Mouse (Mus musculus) Muller cell, postnatal 12 days (primary cell): ENCODE measurements around the gene Kif5c.

ENCODE experiments used
- DNase-seq: peaks from one replicate; pipeline ENCODE4 v3.0.0-alpha.2; 2015; ENCODE audit errors: inconsistent ontology term

Kif5c gene

GRCm38 (mm10) chr2:49789078-49789477 is 170.0 kb downstream of the Kif5c start:
- no peak for DNase-seq

- no peak for DNase-seq
Observed at GRCm38 (mm10) chr2:49789504-49789903, 170.4 kb downstream of the Kif5c start.

GRCm38 (mm10) chr2:49797444-49798143 is 178.5 kb downstream of the Kif5c start:
- peak; percentile 67 for DNase-seq

GRCm38 (mm10) chr2:49804448-49804847 is 185.3 kb downstream of the Kif5c start:
- DNase-seq = no peak

- peak; percentile 82 for DNase-seq
Observed at GRCm38 (mm10) chr2:49805736-49806371, 186.8 kb downstream of the Kif5c start.

GRCm38 (mm10) chr2:49809496-49809895 is 190.4 kb downstream of the Kif5c start:
- DNase-seq = no peak

- no peak for DNase-seq
Observed at GRCm38 (mm10) chr2:49811420-49811819, 192.3 kb downstream of the Kif5c start.

- DNase-seq = peak; percentile 79
Observed at GRCm38 (mm10) chr2:49811871-49812363, 192.8 kb downstream of the Kif5c start.

- no peak for DNase-seq
Observed at GRCm38 (mm10) chr2:49813151-49813550, 194.1 kb downstream of the Kif5c start.

GRCm38 (mm10) chr2:49814011-49814410 is 194.9 kb downstream of the Kif5c start:
- DNase-seq = no peak

GRCm38 (mm10) chr2:49815696-49816320 is 196.7 kb downstream of the Kif5c start:
- DNase-seq = no peak

GRCm38 (mm10) chr2:49816549-49816948 is 197.5 kb downstream of the Kif5c start:
- no peak for DNase-seq

- no peak for DNase-seq
Observed at GRCm38 (mm10) chr2:49817151-49817550, 198.1 kb downstream of the Kif5c start.

- DNase-seq = no peak
Observed at GRCm38 (mm10) chr2:49818126-49818525, 199.0 kb downstream of the Kif5c start.

- DNase-seq = no peak
Observed at GRCm38 (mm10) chr2:49822312-49822711, 203.2 kb downstream of the Kif5c start.
